Mouse (Mus musculus) CD4-positive, CD25-positive, alpha-beta regulatory T cell, adult 9 weeks (primary cell): Measurements from ENCODE around the gene Mrpl32. TPM values are rescaled to one million over a fixed set of nuclear protein-coding genes. Genes with fewer than 3 reads are reported as not detected.

Experiments
- polyA plus RNA-seq: library from polyadenylated mRNA; unstranded; fragments of 100-300 nt; shearing (Covaris generic); gene quantifications from one replicate; pipeline ENCODE4 v1.2.1, GENCODE M21; 2017

The Mrpl32 gene
- 139 TPM for polyA plus RNA-seq

GRCm38 (mm10) chr13:14612926-14613529, at the start of gene Mrpl32, which contains the start of gene Psma2:
Mrpl32 (minus strand) TSS chr13:14613165.
Psma2 (plus strand) TSS chr13:14613240.

GRCm38 (mm10) chr13:14629726-14630641, 17.0 kb upstream of the Mrpl32 start, which contains the start of gene AW209491:
AW209491 (plus strand) TSS chr13:14630154.

Other genes starting within 250 kb of the Mrpl32 start
- 0.24 TPM for gene Hecw1, start 89.9 kb downstream of the Mrpl32 start, polyA plus RNA-seq
- gene Psma2, start 75 bp upstream of the Mrpl32 start, polyA plus RNA-seq = 288 TPM
- gene AW209491, start 17.0 kb upstream of the Mrpl32 start, polyA plus RNA-seq = 22.9 TPM